Mouse (Mus musculus): Measurements from ENCODE around the gene 4933416C03Rik. TPM values are rescaled to one million over a fixed set of nuclear protein-coding genes. Genes with fewer than 3 reads are reported as not detected.

The 4933416C03Rik gene
- not detected for total RNA-seq (2021)
- long read RNA-seq, experiment 1 = 0 reads
- long read RNA-seq, experiment 2 = 0 reads

DNA sequence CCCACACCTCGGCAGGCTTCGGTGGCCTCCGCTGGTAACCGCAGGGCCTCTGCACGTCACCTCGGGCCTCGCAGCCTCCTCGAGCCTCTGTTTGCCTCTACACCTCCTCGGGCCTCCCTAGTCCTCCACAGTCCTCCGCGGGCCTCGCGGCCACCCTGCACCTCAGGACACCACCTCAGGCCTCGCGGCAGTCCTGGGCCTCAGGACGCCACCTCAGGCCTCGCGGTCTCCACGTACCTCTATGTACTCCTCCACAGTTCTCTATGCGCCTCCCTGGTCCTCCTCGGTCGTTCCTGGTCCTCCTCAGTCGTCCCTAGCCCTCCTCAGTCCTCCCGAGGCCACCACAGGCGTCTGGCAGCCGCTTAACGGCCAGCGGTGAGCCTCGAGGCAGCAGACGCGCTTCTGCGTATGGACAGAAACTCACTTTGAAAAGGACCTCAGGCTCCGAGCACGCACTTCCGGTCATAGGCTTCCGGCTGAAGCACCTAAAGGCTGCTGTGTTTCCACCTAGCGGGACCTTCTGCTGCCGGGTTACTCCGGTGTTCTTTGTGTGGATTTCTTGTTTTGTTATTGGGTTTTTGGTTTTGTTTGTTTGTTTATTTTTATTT is at the start of gene 4933416C03Rik:
Gene 4933416C03Rik (minus strand): TSS at position 51 of the 608 bp plus-strand sequence.
- intact Hi-C loops (cut with DNase I; ENCODE audit: low total_unique reads) = no loop called here
- DNase-seq = no peak

DNA sequence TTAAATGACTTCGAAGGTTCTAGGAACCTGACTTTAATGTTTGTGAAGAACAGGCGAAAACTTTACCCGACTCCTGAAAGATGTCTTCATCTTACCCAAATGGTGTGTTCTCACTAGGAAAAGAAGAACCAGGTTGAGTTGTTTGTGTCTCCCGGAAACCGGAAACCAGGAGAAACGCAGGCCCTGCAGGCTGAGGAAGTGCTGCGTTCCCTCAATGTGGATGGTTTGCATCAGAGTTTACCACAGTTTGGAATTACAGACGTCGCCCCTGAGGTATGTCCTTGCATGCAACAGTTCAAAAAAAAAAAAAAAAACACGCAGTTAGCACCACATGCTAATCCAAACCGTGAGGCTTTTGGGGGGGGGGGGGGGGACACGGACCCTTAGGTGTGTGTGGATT is 48.6 kb upstream of the 4933416C03Rik start:
- intact Hi-C loops (cut with DNase I; ENCODE audit: low total_unique reads) = no loop called here
- no peak for DNase-seq

- DNase-seq = no peak
- intact Hi-C loops (cut with DNase I; ENCODE audit: low total_unique reads) = no loop called here
Measured at GRCm38 (mm10) chr10:116156699-116157098, 43.0 kb upstream of the 4933416C03Rik start.

DNA sequence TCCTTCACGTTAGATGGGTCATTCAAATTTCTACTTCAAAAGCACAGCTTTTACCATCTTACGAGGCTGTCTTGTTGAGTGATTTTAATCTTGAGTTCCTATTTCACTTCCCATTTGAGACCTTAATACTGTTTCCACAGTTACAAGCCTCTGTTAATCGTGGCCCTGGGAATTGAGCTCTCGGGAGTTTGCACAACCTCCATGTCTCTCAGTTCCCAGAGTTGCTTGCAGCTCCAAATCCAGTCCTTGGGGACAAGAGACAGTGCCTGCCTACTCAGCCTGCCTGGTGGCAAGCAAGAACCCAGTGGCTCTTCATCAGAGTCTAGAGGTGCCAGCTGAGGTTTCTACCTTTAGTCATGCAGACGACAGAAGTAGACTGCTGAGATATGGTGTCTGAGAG is 41.0 kb upstream of the 4933416C03Rik start:
- no peak for DNase-seq
- intact Hi-C loops (cut with DNase I; ENCODE audit: low total_unique reads) = no loop called here

GRCm38 (mm10) chr10:116146091-116146490 is 32.4 kb upstream of the 4933416C03Rik start:
- no peak for DNase-seq
- intact Hi-C loops (cut with DNase I; ENCODE audit: low total_unique reads) = no loop called here

- no peak for DNase-seq
- intact Hi-C loops (cut with DNase I; ENCODE audit: low total_unique reads) = no loop called here
Measured at GRCm38 (mm10) chr10:116143684-116144083, 30.0 kb upstream of the 4933416C03Rik start.

GRCm38 (mm10) chr10:116140226-116140625 is 26.5 kb upstream of the 4933416C03Rik start:
- intact Hi-C loops (cut with DNase I; ENCODE audit: low total_unique reads) = no loop called here
- no peak for DNase-seq

DNA sequence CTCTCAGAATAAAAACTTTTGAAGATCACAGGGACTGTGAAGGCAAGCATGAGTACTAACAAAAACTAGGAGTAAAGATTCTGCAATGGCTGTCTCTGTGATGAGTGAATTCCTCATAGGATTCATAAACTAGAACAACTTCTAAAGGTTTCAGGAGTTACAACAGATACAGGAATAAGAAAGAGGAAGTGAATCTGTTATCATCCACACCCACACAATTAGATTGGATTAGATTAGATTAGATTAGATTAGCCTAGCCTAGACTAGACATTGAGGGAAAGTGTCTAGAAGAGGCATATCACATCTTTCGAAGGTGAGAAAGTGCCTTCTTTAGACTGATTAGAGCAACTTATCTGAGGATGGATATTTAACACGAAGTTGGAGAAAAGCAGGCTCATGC is 21.5 kb upstream of the 4933416C03Rik start:
- intact Hi-C loops (cut with DNase I; ENCODE audit: low total_unique reads) = no loop called here
- DNase-seq = no peak

DNA sequence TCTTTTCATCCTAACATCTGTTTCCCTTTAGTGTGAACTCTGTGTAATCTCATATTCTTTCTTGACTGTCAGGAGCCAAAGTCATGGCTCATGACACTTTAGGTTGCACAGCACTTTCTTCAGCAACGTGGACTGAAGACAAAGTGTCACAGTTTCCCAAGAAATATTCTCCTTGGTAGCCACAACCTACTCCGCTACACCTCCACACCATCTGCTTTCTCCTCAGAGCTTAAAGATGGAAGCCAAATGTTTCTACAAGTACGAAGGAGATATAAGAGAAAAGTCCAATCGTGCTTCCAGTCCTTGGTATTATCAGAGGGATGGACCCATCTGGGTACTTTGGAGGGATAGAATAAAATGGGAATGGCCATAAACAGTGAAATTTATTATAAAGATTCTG is 18.5 kb upstream of the 4933416C03Rik start:
- DNase-seq = no peak
- intact Hi-C loops (cut with DNase I; ENCODE audit: low total_unique reads) = no loop called here

DNA sequence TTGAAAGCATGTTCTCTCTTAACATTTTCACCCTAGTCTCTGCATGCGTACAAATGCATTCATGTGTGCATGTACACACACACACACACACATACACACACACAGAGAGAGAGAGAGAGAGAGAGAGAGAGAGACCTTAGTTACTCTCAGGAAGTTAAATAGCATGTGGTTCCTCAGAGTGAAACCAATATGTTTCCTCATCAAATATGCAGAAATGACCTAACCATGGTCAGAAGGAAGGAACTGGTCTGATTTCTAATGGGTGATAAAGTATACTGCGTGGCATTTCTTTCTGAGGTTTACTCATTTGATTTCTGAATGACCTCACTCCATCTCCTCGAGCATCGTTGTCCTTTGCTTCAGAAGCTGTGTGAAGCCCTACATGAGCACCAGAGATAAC is 17.5 kb upstream of the 4933416C03Rik start:
- intact Hi-C loops (cut with DNase I; ENCODE audit: low total_unique reads) = no loop called here
- no peak for DNase-seq

- DNase-seq = no peak
- intact Hi-C loops (cut with DNase I; ENCODE audit: low total_unique reads) = no loop called here
Measured at GRCm38 (mm10) chr10:116130401-116130800, 16.7 kb upstream of the 4933416C03Rik start.

- no peak for DNase-seq
- intact Hi-C loops (cut with DNase I; ENCODE audit: low total_unique reads) = no loop called here
Measured at GRCm38 (mm10) chr10:116125364-116125763, 11.6 kb upstream of the 4933416C03Rik start.

- no peak for DNase-seq
Measured at GRCm38 (mm10) chr10:116123808-116124207, 10.1 kb upstream of the 4933416C03Rik start.

GRCm38 (mm10) chr10:116121463-116121862 is 7.7 kb upstream of the 4933416C03Rik start:
- intact Hi-C loops (cut with DNase I; ENCODE audit: low total_unique reads) = no loop called here
- DNase-seq = no peak

More at GRCm38 (mm10) chr10:116123808-116124207, 10.1 kb upstream of the 4933416C03Rik start:
- intact Hi-C loops (cut with DNase I; ENCODE audit: low total_unique reads) = no loop called here

DNA sequence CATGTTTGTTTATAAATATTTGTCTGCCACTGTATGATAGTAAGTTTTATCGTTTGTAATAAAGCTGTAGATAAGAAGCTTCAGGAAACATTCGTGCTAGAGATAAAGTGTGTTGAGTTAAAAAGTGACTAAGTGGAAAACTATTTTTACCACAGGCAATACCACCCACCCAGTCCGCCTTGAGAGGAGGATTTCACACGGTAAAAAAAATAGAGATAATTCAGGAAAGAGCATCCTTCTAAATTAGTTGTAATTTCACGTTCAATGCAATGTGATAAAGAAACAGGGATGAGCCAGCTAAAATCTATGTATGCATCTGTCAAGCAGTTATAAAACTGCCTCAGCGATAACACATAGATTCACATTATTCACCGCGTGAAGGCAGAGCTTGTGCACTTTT is 3.3 kb upstream of the 4933416C03Rik start:
- no peak for DNase-seq
- intact Hi-C loops (cut with DNase I; ENCODE audit: low total_unique reads) = no loop called here

DNA sequence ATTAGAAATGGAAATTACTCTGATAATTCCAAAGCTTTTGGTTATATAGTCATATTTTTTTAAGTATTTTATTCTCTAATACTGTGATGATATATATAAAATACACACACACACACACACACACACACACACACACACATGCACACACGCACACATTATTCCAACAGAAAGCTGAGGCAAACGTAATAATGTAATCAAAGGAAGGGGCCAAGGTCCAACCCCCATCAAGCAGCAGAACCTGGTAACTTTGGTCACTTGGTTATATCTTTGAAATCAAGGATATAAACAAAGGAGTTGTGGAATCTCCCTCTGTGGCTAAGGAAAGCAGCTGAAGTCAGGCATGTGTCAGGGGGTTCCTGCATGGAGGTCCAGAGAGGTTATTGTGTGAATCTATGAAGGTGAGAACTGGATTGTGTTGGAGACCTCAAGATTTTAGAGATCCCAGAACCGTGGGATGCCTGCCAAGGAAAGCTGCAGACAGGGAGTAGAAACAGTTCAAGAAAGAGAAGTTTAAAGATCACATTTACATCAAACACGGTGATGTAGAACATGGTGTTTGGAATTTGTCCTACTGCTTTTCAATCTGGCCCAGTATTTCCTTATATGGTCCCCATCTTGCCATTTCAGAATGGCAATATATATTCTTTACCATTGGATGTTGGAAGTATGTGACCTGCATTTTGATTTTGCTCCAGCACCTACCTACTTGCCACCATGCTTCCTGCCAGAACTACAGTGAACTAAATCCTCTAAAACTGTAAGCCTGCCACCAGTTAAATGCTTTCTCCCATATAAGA is 2.4 kb upstream of the 4933416C03Rik start:
- intact Hi-C loops (cut with DNase I; ENCODE audit: low total_unique reads) = no loop called here
- DNase-seq = no peak

DNA sequence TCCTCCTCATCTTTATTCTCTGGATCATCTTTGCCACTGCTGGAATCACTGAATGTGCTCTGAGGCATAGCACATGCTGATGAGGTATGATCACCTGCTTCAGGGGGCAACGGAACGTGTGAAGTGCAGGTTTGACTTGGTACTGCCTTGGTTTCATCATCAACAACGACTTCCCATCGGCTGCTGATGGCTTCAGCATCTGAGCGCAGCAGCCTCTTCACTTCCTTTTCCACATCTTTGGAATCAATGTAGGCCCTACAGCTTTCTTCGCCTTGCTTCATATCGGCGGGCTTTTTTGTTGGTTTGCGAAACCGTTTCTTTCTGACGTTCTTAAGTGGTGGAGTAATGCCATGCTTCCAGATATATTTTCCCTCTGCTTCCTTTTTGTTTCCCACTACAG is 849 bp downstream of the 4933416C03Rik start:
- intact Hi-C loops (cut with DNase I; ENCODE audit: low total_unique reads) = no loop called here
- DNase-seq = no peak

DNA sequence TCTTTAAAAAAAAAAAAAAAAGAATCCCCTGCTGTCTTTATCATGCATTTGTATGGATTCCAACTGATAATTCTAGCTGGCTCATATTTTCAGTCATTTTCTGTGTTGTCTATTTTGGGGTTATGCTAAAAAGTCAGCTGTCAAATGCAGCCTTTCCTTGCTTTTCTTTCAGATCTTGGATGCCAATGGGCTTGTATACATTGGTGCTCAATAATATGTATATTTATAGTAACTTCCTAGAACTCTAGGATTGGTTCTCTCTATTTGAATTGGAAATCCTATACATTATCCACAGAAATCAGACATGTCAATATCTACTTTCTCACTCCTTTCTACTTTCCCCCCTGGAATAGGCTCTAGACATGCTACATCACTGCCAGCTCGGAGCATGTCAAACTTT is 5.0 kb downstream of the 4933416C03Rik start:
- intact Hi-C loops (cut with DNase I; ENCODE audit: low total_unique reads) = no loop called here
- no peak for DNase-seq

GRCm38 (mm10) chr10:116108176-116108575 is 5.5 kb downstream of the 4933416C03Rik start:
- intact Hi-C loops (cut with DNase I; ENCODE audit: low total_unique reads) = no loop called here
- no peak for DNase-seq

- no peak for DNase-seq
- intact Hi-C loops (cut with DNase I; ENCODE audit: low total_unique reads) = no loop called here
Measured at GRCm38 (mm10) chr10:116098470-116098869, 15.2 kb downstream of the 4933416C03Rik start.

GRCm38 (mm10) chr10:116096466-116096865 is 17.3 kb downstream of the 4933416C03Rik start:
- intact Hi-C loops (cut with DNase I; ENCODE audit: low total_unique reads) = no loop called here
- no peak for DNase-seq

Measured in gastrocnemius, postnatal 14 days (tissue).